Mouse (Mus musculus) kidney, postnatal 36 days (tissue): ENCODE data around the gene Ptgdr.
"Not testable (repeated sequence)": the region's sequence is repeated elsewhere in the genome, so short reads cannot be mapped to it uniquely, and the experiment has no call there.

Experiments used
- DNase-seq, 2 experiments: peaks; one replicate each; pipeline ENCODE4 v3.0.0; 2021 to 2022; ENCODE audit warnings: mixed read lengths in 2 of 2

Ptgdr gene

DNA sequence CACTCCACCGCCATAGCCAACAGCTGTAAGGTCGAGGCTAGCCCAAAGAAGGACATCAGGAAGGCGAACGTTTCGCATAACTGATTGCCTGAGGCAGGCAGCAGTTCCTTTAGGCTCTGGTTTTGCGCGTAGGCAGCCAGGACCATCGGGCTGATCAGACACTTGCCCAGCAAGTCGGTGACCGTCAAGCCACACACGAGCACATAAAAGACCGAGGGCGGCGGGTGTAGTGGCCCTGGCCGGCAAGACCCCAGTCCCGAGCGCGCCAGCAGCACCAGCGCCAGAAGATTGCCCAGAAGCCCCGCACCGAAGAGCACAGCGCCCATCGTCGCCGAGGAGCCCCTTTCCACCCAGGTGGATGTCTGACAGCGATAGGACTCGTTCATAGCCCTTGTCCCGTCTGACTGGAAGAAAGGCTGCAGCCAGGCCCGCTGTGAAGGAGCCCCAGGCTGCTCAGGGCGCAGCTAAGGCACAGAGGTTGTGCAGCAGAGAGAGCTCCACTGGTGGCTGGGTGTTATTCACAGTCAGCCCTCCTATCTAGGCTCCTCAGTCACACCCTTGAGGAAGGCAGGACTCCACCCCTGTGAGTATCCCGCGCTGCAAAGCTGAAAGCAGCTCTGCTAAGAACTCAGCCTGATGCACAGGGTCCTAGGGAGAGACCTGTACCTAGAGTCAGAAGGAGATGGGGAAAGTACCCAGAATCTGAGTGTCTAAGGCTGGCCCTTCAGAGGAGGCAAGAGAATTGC, at the start of gene Ptgdr:
Gene Ptgdr (minus strand): TSS at position 508 of the 746 bp plus-strand sequence.
- DNase-seq, result no peak

DNA sequence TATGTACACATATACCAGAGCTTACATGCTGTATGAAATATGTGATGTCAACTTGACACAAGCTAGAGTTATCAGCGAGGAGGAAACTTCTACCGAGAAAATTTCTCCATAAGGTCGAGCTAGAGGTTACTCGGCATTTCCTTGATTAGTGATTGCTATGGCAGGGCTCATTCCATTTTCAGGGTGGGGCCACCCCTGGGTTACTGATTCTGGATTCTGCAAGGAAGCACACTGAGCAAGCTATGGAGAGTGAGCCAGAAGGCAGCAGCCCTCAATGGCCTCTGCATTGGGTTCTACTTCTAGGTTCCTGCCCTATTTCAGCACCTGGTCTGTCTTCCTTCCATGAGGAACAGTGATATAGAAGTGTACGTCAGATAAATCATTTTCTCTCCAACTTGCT, 48.6 kb upstream of the Ptgdr start:
- DNase-seq, result no peak

DNA sequence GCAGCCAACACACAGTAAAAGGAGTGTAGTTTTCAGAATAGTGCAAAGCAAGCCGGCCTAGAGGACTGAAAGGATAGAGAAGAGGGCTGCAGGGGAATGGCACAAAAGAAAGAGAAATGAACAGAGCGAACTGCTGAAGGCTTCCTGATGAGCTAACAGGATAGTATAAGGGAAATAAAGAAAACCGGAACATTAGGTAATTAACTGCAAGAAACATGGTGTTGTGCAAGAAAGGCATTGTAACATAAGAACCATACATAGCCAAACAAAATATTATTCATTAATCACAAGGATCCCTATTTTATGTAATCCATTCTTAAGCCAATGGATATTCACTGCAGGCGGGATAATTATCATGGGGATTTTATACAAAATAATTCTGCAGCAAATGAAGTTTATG, 45.0 kb upstream of the Ptgdr start:
- no peak for DNase-seq

DNA sequence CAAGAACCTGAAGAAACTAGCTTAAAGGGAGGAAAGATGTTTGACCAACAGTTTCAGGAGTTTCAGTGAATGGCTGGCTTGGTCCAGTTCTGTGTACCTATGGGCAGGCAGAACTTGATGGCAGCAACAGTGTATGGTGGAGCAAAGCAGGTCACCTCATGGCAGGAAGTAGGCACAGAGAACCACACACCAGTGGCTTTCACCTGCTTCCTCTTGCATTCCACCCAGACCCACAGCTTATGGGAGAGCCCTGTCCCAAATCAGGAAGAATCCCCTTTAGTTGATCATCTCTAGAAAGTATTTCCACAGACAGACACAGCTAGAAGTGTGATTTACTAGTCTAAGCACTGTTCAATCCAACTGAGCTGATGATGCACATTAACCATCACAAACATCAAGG, 42.6 kb upstream of the Ptgdr start:
- not testable (repeated sequence) for DNase-seq

DNA sequence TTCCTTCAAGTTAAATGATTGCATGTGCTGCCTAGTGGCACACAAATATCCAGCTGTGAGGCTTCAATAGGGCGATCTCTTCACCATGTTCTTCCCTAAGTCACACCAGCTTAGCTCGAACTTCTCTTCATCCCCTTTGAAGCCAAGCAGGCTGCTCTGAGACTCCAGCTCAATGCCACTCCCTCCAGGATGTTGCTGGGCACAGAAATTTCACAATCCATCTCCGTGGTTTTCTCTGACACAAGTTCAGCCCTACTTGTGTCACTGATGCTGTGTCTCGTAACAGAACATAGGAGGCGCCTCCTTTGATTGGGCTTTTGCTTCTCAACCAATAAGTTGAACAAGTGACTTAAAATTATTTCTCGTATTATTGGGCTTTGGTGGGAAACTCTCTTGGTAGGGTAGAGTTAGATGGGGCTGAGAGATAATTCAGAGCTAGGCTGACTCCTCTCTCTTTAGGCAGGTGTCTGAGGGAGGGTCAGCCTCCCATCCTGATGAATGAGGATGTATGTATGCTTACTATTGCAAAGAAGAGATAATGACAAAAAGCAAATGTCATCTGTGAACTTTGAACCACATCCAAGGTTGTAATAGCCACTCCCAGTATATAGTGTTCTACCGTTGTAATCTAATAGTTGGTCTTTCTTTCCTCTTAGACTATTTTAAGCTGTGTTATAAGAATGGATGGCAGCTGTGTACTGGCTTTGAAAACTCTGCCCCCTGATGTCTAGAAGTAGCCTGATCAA, 32.4 kb upstream of the Ptgdr start:
- DNase-seq, result no peak

DNA sequence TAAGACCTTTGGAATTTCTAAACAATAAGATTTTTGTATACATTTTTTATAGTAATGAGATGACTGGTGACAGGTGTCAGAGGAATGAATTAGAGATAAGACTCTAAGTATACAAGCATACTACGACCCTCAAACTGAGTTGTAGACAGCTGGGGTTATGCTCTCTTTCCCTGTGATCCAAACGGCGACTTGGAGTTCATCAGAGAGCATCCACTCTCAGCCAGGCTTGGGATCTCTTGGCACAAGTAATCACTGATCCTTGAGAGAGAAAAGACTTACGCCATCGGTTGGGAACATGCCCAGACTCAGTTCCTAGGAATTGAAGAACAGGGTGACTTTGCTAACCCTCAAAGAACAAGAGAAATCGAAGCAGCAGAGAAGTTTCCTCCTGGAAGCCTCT, 10.5 kb upstream of the Ptgdr start:
- no peak for DNase-seq

DNA sequence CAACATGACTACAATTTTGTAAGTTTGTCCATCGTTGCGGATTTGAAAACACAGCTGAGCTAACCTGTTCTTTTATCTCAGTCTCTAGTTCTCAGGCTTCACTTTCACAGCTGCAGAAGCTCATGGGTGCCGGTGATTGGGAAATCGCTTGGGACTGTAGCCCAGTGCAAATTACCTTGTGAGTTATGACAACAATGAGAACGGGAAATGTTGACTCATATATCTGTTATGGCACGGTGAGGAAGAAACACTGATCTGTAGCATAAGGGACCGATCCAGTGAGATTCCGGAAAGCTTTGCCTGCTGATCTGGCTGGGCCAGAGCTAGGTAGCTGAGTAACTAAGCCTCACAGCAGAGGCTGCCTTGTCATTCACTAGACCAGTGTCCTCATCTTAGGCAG, 6.5 kb upstream of the Ptgdr start:
- DNase-seq, result no peak

DNA sequence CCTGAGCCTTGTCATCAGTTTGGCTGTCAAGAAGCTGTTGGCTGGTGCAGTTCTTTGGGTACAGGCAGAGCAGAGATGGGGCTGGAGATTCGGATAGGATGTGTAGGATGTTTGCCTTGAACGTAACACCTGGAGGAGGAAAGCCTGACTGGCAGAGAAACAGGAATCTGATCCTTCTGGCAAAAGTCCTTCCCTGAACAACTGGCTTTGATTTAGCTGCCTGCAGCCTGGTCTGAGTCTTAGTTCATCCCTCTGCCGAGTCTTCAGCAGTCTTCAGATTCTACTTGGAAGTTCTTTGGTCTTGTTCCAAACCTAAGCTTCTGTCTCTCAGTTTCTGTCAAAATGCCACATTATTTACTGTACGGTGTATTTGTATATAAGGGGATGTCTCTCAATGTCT, 3.9 kb upstream of the Ptgdr start:
- no peak for DNase-seq

DNA sequence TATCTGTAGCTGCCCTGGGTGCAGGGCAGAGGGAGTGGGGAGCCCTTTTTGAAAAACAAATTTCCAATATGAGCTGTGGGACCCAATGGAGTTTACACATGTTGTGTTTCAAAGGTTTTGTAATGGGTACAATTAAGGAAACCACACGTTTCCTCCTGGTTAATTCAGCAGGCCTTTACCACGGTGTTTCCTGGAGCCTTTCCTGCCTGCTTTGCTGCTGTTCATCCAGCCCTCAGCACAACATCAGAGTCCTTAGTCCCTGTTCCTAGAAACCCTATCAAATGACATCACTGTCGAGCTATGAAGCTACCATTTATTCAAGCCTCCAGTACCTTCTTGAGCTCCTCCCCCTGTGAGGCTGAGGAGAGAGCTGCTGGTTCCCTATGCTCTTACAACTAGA, 2.0 kb upstream of the Ptgdr start:
- no peak for DNase-seq

DNA sequence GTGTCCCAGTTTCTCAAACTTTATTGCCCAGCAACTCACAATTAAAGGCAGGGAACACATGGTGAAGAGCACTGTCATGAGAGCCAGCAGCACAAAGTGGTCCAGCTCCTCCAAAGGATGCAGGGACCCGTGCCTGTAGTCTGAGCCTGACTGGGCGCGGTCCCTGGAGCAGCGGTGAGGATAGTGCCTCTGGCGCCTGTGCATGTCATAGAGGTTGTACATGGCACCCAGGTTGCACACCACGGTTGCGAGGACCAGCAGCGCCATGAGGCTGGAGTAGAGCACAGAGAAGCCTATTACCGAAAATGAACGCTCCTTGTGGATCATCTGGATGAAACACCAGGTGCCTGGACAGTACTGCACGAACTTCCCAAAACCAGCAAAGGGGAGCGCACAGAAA, 803 bp downstream of the Ptgdr start:
- no peak for DNase-seq

DNA sequence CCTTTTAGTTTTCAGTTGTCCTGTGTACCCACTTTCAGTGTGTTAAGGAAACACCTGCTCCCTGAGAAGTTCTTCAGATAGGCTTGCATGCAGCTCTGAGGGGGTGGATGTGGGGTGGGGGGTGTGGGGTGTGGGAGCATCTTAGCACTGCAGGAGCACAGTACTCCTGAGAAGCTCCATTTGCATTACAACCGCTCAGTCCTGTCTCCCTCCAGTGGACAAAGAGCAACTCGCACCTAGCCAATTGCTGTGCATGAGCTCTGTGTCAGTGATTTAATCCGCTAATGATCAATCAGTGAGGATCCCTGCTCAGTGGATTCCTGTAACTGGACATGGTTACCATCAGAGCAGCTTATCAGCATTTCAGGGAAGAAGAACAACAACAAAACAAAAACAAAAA, 8.5 kb downstream of the Ptgdr start:
- DNase-seq, result peak; percentile 24 to 65

DNA sequence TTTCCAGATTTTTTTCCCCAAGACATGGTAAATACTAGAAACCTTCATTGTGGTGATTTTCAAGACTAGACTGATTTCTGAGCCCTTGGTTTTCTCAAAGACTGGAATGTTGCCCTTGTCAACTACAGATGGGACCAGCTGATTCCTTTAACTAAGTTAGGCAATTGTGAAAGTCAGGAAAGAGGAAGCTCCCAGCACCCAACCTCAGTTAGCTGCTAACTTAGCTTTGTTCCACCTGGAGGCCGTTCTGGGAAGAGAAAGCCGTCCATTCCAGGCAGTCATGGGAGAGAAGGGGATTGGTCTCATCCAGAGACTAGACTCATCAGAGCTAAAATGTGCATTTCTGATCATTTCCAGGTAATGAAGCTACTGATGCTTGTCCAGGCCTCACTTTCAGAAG, 11.4 kb downstream of the Ptgdr start:
- no peak for DNase-seq

DNA sequence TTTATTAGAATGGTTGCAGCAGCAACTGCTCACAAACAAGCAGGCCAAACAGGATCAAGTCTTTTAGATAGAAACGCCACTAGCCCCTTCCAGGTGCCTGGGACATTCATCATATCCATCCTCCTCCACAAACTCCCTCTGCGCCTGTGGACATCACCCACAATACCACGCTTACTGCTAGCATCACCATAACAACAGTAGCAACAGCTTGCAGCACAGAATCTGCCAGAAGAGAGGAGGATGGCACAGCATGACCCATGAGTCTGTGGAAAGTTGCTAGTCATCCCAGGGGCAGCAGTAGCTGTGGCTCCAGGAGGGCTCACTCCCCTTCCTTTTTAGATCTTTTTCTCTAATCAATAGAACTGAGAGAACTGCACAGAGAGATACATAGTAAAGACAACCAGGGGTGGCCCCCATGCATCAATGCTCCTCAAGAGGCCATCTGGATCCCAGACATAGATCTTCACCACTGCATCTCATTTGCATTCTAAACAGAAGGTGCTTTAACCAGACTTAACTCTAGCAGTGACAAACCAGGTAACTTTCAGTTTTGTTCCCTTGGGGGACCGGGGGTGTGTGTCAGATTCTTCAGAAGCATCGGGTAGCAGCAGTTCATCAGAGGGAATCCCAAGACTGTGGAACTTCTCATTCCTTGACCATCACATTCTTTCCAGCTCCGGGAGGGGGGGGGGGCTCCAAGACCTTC, 12.5 kb downstream of the Ptgdr start:
- DNase-seq, result no peak

DNA sequence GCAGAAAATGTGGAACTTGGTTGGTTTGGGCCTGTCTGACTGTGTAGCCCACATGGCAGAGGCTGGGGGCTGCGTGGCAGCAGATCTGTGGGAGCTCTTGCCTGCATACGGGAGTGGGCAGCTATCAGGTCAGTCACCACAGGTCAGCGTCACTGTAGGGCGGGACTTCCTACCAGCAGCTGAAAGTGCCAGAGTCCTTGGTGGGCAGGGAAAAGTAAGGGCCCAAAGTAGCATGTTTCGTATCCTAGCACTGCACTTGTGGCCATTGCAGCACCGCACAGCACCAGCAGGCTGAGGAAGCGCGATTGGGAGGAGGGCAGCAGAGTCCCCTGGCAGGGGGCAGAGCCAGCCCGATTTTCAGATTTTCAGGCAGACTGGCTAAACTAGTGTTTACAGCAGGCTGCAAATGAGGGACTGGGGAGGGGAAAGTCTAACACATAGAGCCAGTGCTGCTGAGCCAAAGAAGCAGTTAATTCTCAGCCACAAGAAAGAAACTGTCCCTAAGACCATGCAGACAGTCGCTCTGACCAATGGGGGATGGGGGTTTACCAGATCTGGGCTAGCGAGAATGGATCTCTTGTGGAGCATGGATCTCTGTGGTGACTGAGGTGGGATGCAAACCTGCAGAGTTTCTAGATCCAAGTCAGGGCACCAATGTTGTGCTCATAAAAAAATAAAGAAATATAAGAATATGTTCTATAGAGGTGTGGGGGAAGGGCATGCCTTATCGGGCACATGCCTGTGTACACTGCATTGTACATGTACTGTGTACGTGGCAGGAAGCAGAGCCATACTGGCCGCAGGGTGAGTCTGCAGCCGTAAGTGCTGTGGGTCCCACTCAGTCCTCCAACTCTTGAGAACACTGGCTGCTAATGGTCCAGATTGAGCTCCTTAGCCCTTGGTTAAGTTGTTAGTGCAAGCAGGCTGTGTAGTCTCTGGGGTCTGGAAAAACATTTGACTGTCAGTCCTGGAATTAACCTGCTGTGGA, 15.1 kb downstream of the Ptgdr start:
- DNase-seq, result peak in 1 of 2 experiments; percentile 18

DNA sequence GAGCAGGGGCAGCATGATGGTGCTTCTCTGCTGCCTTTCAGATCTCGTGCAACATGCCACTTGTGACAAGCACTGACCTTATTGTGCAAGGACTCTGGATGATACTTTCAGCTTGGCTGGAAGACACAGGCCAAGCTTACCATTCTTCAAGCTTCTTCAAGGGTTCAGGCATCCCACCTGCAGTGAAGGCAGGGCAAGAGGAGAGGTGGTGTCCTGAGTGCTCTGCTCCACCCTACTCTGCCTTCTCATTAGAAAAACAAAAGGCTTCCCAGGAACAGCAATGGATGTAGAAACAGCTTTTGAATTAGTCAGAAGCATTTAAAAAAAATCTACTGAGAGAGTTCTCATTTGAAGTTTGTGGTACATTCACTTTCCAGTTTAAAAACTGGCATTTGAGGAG, 20.5 kb downstream of the Ptgdr start:
- no peak for DNase-seq

DNA sequence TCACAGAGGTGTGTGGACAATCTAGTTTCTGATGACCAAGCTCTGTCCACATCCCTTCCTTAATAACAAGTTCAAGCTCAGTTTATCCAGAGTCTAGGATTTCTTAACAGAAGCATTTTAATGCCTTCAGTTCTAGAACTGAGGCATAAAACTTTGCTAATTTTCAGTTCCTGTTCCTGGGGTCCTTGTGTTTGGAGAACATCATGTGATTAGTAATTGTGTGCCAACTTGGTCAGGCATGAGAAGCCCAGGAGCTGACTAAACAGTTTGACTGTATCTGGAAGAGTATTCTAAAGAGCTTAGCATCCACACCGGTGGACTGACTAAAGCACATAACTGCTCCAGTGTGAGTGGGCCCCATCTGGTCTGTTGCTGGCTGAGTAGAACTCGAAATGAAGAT, 24.0 kb downstream of the Ptgdr start:
- DNase-seq, result peak; percentile 12 to 27

DNA sequence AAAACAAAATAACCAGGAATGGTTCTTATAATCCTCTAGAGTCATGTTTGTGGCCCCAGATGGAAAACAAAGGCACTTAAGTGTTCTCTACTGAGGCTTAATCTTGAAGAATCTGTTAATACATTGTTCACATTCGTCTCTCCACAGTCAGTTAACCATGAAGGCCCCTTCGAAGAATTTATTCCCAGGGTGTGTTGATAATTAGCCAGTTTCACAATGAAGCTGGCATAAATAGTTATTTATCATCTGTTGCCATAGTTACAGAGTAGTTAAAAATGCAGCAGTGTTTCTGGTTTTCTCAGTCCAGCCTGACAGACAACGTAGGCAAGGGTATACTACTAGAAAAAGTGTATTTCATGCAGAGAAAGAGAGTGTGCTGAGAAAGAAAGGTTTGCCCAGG, 25.0 kb downstream of the Ptgdr start:
- peak in 1 of 2 experiments; percentile 50 for DNase-seq

DNA sequence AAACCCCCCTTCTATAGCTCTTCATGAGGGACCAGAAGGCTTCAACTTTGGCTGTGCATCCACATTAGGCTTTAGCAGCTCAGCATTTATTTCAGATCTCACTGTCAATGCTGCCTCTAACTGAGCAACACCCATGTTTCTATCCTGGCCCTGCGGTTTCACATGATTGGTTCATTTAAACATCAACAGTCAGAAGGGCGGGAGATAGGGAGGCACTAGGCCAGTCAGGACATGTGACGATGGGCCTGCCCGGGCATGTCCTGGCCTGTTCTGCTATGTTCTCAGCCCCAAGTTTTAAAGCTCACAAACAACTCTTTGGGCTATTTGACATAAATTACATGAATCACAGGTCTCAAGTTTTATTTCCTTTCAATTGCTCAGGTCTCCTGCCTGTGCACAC, 26.1 kb downstream of the Ptgdr start:
- DNase-seq, result peak; percentile 9 to 40

DNA sequence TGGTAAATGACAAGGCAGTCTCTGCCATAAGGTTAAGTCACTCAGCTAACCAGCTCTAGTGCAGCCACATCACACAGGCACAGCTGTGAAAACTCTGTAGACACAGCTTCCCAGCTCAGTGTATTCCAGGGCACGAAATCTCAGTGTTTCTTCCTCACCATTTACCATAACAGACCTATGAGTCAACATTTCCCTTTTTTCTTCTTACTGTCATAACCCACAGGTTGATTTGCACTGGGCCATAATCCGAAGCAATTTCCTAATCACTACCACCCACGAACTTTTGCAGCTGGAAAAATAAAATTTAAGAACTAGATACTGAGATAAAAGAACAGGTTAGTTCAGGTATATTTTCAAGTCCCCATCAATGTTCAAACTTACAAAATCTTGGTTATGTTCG, 31.4 kb downstream of the Ptgdr start:
- no peak for DNase-seq

DNA sequence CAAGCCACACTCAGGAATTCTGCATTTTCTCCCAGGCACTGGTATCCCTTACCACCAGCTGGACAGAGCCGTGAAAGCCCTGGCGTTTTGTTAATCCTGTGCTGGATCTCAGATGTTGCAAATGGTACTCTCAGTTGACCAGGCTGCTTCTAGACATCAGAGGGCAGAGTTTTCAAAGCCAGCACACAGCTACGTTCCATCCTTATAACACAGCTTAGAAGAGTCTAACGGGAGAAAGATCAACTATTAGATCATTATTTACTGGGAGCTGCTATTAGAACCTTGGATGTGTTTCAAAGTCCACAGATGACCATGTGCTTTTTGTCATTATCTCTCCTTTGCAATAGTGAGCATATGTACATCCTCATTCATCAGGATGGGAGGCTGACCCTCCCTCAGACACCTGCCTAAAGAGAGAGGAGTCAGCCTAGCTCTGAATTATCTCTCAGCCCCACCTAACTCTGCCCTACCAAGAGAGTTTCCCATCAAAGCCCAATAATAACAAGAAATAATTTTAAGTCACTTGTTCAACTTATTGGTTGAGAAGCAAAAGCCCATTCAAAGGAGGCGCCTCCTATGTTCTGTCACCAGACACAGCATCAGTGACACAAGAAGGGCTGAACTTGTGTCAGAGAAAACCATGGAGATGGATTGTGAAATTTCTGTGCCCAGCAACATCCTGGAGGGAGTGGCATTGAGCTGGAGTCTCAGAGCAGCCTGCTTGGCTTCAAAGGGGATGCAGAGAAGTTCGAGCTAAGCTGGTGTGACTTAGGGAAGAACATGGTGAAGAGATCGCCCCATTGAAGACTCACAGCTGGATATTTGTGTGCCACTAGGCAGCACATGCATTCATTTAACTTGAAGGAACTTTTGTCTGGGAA, 37.8 kb downstream of the Ptgdr start:
- no peak for DNase-seq

DNA sequence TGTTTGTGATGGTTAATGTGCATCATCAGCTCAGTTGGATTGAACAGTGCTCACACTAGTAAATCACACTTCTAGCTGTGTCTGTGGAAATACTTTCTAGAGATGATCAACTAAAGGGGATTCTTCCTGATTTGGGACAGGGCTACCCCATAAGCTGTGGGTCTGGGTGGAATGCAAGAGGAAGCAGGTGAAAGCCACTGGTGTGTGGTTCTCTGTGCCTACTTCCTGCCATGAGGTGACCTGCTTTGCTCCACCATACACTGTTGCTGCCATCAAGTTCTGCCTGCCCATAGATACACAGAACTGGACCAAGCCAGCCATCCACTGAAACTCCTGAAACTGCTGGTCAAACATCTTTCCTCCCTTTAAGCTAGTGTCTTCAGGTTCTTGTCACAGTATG, 46.0 kb downstream of the Ptgdr start:
- not testable (repeated sequence) for DNase-seq
